Mouse (Mus musculus) layer of hippocampus, postnatal 14 days (tissue): Measurements from ENCODE around the gene Dapk1. TPM values are rescaled to one million over a fixed set of nuclear protein-coding genes. Genes with fewer than 3 reads are reported as not detected.

Experiments
- DNase-seq, 2 experiments: peaks; one replicate each; pipeline ENCODE4 v3.0.0; 2021 to 2022; ENCODE audit warnings: low spot score in 2 of 2, mixed read lengths in 1 of 2
- total RNA-seq, 2 experiments: library from RNA; stranded (reverse); gene quantifications; 2 replicates each; pipeline ENCODE4 v1.2.3; 2021

Dapk1 gene
- total RNA-seq, 2 experiments from 2014 or later: 87.4 to 91.0 TPM

- no peak for DNase-seq
Measured at GRCm38 (mm10) chr13:60615057-60615650, 13.4 kb downstream of the Dapk1 start.

GRCm38 (mm10) chr13:60616036-60616435 is 14.3 kb downstream of the Dapk1 start:
- no peak for DNase-seq

- DNase-seq: no peak
Measured at GRCm38 (mm10) chr13:60618287-60618686, 16.5 kb downstream of the Dapk1 start.

- DNase-seq: peak in 1 of 2 experiments; percentile 52
Measured at GRCm38 (mm10) chr13:60619723-60620122, 18.0 kb downstream of the Dapk1 start.

DNA sequence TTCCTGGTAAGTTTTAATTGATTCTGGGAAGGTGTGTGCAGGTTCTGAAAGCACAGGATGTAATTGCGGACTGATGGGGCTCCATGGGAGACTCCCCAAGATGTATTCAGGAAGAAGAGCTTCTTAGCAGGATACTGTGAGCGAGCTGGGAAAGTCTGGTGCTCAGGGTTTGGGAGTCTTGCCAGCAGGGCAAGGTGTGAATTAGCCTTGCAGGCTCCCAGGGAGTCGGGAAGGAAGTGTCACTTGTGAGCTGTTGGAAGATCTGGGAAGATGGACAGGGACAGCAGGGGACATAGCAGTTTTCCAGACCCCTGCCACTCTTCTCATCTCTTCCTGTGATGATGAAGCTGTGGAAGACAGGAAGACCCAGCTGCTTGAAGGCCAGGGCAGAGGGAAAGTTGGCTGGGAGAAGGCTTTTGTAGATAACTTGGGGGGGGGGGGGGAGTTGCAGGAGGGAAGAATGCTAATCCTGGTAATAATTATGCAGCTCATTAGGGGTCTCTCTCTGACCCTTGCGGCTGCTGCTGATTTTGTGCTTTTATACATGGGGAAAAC is 19.7 kb downstream of the Dapk1 start:
- DNase-seq: no peak

DNA sequence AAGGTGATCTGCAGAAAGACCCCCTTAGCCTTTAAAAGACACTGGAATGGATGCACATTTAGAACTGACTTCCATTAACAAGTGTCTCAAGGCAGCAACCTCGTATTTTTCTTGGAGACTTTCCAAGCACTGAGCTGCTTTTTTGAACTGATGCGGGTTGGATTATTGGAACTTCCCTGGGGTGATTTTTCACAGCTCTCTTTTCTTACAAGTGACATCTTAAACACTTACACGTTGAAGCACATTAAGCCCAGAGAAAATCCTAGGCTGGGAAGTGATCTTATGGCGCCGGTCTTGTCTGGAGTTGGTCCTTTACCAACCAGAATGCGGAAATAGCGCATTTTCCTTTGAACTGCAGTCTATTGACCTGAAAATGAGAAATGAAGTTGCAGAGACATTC is 23.8 kb downstream of the Dapk1 start:
- no peak for DNase-seq

DNA sequence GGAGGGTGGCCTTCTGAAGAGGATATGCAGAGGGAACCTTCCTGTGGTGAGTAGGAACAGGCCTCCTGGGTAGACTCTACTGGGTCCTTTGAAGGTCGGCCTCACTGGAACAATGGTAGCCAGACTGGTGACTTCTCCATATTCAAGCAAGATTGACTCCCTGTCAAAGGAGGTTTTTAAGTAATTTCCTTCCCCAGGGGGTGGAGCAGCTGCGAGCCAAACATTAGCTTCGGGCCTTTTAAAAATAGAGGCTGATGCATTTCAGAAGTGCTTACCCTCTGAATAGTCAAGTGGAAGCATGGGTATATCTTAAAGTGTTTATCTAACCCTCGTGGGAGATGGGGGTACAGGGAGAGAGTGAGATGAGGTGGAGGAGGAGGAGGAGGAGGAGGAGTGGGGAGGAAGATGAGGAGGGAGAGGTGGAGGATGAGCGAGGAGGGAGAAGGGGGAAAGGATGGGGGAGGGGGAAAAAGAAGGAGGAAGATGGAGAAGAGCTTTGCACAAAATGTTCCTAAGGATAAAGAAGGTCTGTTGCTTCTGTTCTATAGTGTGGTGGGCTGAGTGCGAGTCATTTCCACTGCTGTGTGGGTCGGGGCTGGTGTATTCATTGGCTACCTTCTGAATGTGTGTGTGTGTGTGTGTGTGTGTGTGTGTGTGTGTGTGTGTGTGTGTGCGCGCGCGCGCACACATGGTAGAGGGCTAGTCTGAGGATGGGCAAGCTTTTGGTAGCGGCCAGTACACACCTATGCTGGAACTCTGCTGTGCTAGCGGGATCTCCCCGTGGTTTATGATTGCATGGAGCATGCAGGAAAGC is 26.3 kb downstream of the Dapk1 start:
- no peak for DNase-seq

- no peak for DNase-seq
Measured at GRCm38 (mm10) chr13:60628657-60628950, 26.9 kb downstream of the Dapk1 start.

DNA sequence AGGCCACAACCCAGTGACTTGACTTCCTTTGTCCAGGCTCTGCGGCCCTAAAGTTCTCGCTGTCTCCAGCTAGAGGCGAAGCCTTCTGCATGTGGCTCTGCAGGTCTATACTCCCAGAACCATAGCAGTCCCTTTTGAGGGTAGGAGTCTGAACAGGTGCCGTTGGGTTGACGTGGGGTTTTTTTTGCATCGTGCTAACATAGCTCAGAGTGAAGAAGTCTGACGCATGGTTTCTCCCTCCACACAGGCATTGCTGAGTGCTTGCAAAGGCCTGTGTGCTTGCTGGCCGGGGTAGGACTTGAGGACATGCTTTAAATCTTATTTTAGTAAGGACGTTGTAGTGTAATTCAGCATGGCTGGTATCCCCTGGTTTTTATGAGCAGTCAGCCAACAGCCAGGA is 27.7 kb downstream of the Dapk1 start:
- no peak for DNase-seq

DNA sequence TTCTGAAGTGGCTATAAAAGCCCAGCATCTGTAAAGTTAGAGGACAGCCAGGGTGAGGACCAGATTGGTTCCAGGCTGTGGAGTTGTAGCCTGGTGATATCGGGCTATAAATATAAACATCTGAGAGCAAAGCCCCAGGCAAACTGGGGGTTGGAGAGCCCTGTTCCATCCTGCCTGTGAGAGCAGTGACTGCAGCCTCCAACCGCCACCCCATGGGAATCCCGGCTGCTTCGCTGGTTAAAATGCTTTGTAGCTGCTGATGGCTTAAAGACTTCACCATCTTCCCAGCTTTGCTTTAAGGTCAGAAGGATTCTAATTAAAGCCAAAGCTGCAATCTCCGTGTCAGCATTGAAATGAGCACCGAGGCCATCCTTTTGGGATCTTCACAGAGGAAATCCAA is 32.2 kb downstream of the Dapk1 start:
- no peak for DNase-seq

GRCm38 (mm10) chr13:60635636-60636035 is 33.9 kb downstream of the Dapk1 start:
- DNase-seq: no peak

- no peak for DNase-seq
Measured at GRCm38 (mm10) chr13:60639482-60640055, 37.8 kb downstream of the Dapk1 start.

DNA sequence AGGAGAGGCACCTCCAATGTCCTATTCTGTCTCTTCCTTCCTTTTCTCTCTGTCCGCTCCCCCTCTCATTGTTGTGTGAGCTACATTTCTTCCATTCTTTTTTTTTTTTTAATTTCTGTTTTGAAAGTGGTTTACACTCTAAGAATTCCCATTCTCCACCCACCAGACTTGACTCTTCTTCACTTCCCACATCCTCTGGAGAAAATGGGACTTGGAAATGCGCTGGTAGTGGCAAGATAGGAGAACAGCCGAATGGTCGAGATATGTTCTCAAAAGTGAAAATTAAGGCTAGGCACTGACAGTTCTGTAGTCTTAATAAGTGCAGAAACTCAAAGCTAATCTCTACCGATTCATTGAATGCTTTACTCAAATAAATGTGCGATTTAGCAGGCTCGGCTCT is 38.7 kb downstream of the Dapk1 start:
- DNase-seq: no peak

GRCm38 (mm10) chr13:60644457-60644889 is 42.7 kb downstream of the Dapk1 start:
- DNase-seq: no peak

- no peak for DNase-seq
Measured at GRCm38 (mm10) chr13:60646791-60647190, 45.0 kb downstream of the Dapk1 start.

DNA sequence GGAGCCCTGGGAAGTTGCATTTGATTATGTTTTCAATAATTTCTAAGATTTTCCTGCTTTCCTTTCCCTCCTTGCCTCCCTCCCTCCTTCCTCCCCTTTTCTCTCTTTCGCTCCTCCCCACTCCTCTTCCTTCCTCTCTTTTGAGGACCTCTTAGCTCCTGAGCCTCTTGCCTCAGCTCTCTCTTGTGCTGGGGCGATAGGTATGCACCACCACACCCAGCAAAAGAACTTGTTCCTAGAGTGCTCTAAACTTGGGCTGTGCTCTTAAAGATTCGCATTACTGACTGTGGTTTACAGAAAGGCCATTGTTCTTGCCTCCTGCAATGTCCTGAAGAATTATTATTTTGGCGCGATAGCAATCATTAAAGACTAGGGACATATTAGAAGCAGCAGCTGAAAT is 46.6 kb downstream of the Dapk1 start:
- no peak for DNase-seq

DNA sequence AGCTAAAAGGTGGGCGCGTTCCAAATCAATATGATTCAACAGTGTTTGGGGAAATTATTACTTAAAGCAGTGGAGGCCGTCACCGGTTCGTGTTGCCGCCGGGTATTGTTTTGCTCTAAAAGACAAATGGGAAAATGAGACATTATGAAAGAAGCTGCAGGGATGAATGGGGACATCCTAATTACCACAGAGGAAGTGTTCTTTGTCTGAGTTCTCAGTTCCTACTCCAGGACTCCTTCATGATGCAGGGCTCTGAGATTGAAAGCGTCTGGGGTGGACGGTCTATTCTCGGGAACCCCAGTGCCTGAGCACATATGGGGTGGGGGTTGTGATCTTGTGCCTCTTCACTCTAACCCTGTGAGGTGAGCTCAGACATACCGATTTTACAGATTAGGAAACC is 48.3 kb downstream of the Dapk1 start:
- DNase-seq: no peak

GRCm38 (mm10) chr13:60654017-60654565 is 52.3 kb downstream of the Dapk1 start:
- peak in 1 of 2 experiments; percentile 45 for DNase-seq

- no peak for DNase-seq
Measured at GRCm38 (mm10) chr13:60655246-60655645, 53.5 kb downstream of the Dapk1 start.

DNA sequence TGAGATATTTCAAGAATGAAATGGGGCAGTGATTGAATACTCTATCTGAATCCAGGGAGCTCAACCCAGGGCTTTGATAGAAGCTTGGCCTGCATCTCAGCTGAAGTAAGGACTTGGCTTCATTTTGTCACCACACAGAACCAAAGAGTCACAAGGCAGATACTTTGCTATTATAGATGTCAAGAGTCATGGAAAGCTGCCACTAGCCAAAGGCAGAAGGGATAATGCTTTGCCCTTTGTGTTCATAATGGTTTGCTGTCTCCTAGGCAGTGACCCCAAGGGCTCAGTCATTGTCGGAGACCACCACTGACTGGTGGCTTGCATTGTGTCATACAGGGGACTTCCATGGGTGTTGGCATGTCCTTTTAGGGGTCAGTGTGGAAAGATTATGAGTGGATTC is 57.9 kb downstream of the Dapk1 start:
- DNase-seq: no peak

DNA sequence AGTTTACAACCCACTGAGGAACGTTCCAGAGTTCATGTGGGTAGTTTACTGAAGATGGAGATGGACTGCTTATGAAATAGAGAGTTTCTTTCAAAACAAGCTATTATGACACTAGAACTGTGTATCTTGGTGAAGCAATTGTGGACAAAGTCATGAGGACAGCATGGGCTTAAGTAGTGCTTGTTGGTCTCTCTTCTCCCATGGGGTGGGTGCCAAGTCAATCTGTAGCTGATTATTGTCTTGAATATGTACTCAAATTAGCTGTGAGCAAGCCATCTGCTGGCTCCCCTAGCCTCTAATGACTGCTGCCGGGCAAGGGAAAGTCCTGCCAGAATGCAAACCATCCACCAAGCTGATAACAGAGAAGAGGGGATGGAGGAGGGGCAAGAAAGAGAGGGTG is 58.3 kb downstream of the Dapk1 start:
- no peak for DNase-seq

GRCm38 (mm10) chr13:60660711-60661261 is 59.0 kb downstream of the Dapk1 start:
- DNase-seq: no peak
